Mouse (Mus musculus) heart, embryonic 12.5 days (tissue): ENCODE results near the gene Tcf25. TPM values are rescaled to one million over a fixed set of nuclear protein-coding genes. Genes with fewer than 3 reads are reported as not detected.
"Not testable (repeated sequence)": the region's sequence is repeated elsewhere in the genome, so short reads cannot be mapped to it uniquely, and the experiment has no call there.

Experiments
- ATAC-seq: fragments of 200-750 bp; cut with Nextera tagmentation; 2 replicates; pipeline ENCODE4 v1.8.0; 2017; ENCODE audit warnings: moderate TSS enrichment, moderate library complexity; ENCODE audit not compliant: insufficient number of reproducible peaks, low FRiP score
- H3K27ac ChIP-seq: fragments of 300-500 bp; sonication (generic); 2 replicates; pipeline ENCODE4 v1.5.1; 2016; ENCODE audit warnings: mild to moderate bottlenecking, moderate library complexity; ENCODE audit not compliant: poor library complexity, severe bottlenecking
- H3K27me3 ChIP-seq: fragments of 300-500 bp; sonication (generic); replicated peaks from 2 replicates; pipeline ENCODE4 v1.6.1; 2016; ENCODE audit warnings: mild to moderate bottlenecking, moderate library complexity
- H3K36me3 ChIP-seq: fragments of 300-500 bp; sonication (generic); 2 replicates; pipeline ENCODE4 v1.6.1; 2016; ENCODE audit warnings: mild to moderate bottlenecking, moderate library complexity
- H3K4me1 ChIP-seq: fragments of 300-500 bp; sonication (generic); replicated peaks from 2 replicates; pipeline ENCODE4 v1.6.1; 2016; ENCODE audit warnings: mild to moderate bottlenecking
- H3K4me2 ChIP-seq: fragments of 300-500 bp; sonication (generic); 2 replicates; pipeline ENCODE4 v1.6.1; 2016; ENCODE audit warnings: mild to moderate bottlenecking, moderate library complexity
- H3K4me3 ChIP-seq: fragments of 300-500 bp; sonication (generic); 2 replicates; pipeline ENCODE4 v1.5.1; 2016; ENCODE audit warnings: mild to moderate bottlenecking
- H3K9ac ChIP-seq: fragments of 300-500 bp; sonication (generic); 2 replicates; pipeline ENCODE4 v1.6.1; 2016; ENCODE audit warnings: mild to moderate bottlenecking, moderate library complexity
- H3K9me3 ChIP-seq: fragments of 300-500 bp; sonication (generic); replicated peaks from 2 replicates; pipeline ENCODE4 v1.6.1; 2016; ENCODE audit warnings: mild to moderate bottlenecking, moderate library complexity
- WGBS: fragments of 180-500 bp; shearing (Covaris S2); methylation state at CpG from one replicate; pipeline ENCODE4 v1.1.7; 2016; 5-methylcytosine and 5-hydroxymethylcytosine counted together
- polyA plus RNA-seq: library from polyadenylated mRNA; unstranded; fragments of >200 nt; fragmentation: Nextera tagmentation; extraction: Ambion mirVana; gene quantifications from 2 replicates; pipeline ENCODE4 v1.2.1, GENCODE M21; 2016

The Tcf25 gene
- polyA plus RNA-seq, 1 experiment from 2014 or later, result 172 TPM

GRCm38 (mm10) chr8:123411246-123411645, 37.7 kb downstream of the Tcf25 start, which contains the start of gene Tubb3:
TSS of gene Tubb3 (plus strand) at chr8:123411424.
- peak within 1 kb of the TSS; percentile 65 for H3K4me2 ChIP-seq
- H3K4me3 ChIP-seq, result peak within 1 kb of the TSS; percentile 44
- H3K4me1 ChIP-seq, result peaks cover 51% of the 10 kb centered on the region
- no peaks in the 10 kb centered on the region for H3K9me3 ChIP-seq
- WGBS, result under 1% methylated on average over 29 of the region's 29 CpGs
- peaks cover 55% of the 10 kb centered on the region for H3K27me3 ChIP-seq
- no peak within 1 kb of the TSS; the same call in 1 of the 2 replicates for H3K27ac ChIP-seq
- peak within 1 kb of the TSS; percentile 35; the same call in 1 of the 2 replicates for H3K9ac ChIP-seq
- H3K36me3 ChIP-seq, result no peaks in the 10 kb centered on the region
- ATAC-seq, result peak; percentile 54; the same call in 1 of the 2 replicates

GRCm38 (mm10) chr8:123411781-123412327, 38.3 kb downstream of the Tcf25 start:
- Histone ChIP-seq H3K27ac (no peak overlapping the region), H3K27me3 (peaks cover 55% of the 10 kb centered on the region)
- WGBS, result 9% methylated on average over 16 of the region's 16 CpGs

GRCm38 (mm10) chr8:123412560-123413170, 39.1 kb downstream of the Tcf25 start:
- Histone ChIP-seq H3K27me3 (peaks cover 52% of the 10 kb centered on the region), H3K4me2 (peak overlapping the region; percentile 27), H3K9ac (no peak overlapping the region), H3K27ac (no peak overlapping the region), H3K9me3 (no peaks in the 10 kb centered on the region), H3K36me3 (no peaks in the 10 kb centered on the region), H3K4me1 (peaks cover 46% of the 10 kb centered on the region), H3K4me3 (0 out of 2 replicates have a peak overlapping the region, but pooled peaks have one; percentile 44)
- WGBS, result 2% methylated on average over 12 of the region's 12 CpGs
- ATAC-seq, result no peak

More at GRCm38 (mm10) chr8:123411781-123412327, 38.3 kb downstream of the Tcf25 start:
- Histone ChIP-seq H3K4me1 (peaks cover 51% of the 10 kb centered on the region), H3K9ac (peak overlapping the region; percentile 35; the same call in 1 of the 2 replicates), H3K9me3 (no peaks in the 10 kb centered on the region), H3K4me3 (peak overlapping the region; percentile 44), H3K4me2 (peak overlapping the region; percentile 65), H3K36me3 (no peaks in the 10 kb centered on the region)
- ATAC-seq, result no peak

- no peak for ATAC-seq
- Histone ChIP-seq H3K27me3 (peaks cover 45% of the 10 kb centered on the region), H3K36me3 (no peaks in the 10 kb centered on the region), H3K9ac (no peak overlapping the region), H3K9me3 (no peaks in the 10 kb centered on the region), H3K4me2 (no peak overlapping the region), H3K4me3 (no peak overlapping the region), H3K4me1 (peaks cover 32% of the 10 kb centered on the region), H3K27ac (no peak overlapping the region)
- WGBS, result 7% methylated on average over 9 of the region's 9 CpGs
Measured at GRCm38 (mm10) chr8:123414255-123414654, 40.7 kb downstream of the Tcf25 start.

DNA sequence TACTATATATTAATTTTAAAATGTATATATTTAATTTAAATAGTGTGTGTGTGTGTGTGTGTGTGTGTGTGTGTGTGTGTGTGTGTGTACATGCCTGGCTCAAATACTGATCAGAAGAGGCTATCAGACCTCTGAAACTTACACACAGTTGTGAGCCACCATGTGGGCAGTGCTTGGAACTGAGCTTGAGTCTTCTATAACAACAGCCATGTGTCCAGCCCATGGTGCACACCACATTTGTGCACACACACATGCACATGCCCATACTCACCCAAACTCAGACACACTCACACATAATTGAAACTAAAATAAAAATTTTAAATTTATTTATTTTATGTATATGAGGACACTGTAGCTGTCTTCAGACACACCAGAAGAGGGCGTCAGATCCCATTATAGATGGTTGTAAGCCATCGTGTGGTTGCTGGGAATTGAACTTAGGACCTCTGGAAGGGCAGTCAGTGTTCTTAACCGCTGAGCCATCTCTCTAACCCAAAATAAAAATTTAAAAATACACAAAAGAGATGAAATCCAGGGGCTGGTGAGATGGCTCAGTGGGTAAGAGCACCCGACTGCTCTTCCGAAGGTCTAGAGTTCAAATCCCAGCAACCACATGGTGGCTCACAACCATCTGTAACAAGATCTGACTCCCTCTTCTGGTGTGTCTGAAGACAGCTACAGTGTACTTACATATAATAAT, 41.6 kb downstream of the Tcf25 start:
- not testable (repeated sequence) for H3K36me3 ChIP-seq, H3K27ac ChIP-seq, H3K4me3 ChIP-seq, H3K9ac ChIP-seq, ATAC-seq, H3K4me2 ChIP-seq, H3K9me3 ChIP-seq
- 78% methylated on average over 5 of the region's 5 CpGs for WGBS
- peaks cover 45% of the 10 kb centered on the region for H3K27me3 ChIP-seq
- H3K4me1 ChIP-seq, result peaks cover 23% of the 10 kb centered on the region

DNA sequence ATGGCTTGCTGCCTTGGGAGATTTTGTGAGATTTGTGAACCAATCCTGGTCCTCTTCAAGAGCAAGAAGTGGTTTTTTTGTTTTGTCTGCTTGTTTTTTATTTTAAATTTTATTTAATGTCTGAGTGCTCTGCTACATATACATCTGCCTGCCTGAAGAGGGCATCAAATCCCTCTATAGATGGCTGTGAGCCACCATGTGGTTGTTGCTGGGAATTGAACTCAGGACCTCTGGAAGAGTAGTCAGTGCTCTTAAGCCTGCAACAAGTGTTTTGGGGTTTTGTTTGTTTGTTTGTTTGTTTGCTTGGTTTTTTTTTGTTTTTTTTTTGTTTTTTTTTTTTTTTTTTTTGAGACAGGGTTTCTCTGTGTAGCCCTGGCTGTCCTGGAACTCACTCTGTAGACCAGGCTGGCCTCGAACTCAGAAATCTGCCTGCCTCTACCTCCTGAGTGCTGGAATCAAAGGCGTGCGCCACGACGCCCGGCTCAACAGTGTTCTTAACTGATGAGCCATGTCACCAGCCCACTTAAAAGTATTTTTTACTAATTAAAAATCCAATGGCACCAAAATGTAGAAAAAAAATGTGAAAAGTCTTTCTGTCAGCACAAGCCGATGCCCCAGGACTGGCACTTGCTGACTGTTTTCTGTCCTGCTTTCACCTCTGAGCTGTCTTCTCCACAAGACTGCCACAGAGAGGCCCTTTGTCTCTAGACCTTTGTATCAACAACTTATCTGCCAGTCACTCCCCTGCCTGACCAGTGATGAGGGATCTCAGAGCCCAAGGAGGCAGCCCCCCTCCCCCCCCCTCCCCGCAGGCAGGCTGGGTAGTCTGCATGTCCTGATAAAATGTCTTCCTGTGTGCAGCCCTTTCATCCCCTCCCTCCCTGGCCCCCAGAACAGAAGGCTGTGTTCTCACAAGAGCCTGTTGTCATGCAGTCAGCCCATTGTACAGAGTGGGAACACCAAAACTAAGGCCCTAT, 42.7 kb downstream of the Tcf25 start:
- WGBS, result 48% methylated on average over 8 of the region's 8 CpGs
- Histone ChIP-seq H3K4me3 (no peak overlapping the region), H3K36me3 (no peaks in the 10 kb centered on the region), H3K9ac (no peak overlapping the region), H3K27ac (no peak overlapping the region), H3K4me1 (peaks cover 12% of the 10 kb centered on the region), H3K9me3 (no peaks in the 10 kb centered on the region), H3K4me2 (no peak overlapping the region), H3K27me3 (peaks cover 45% of the 10 kb centered on the region)
- ATAC-seq, result peak; percentile 46; the same call in 1 of the 2 replicates

- H3K27me3 ChIP-seq, result peaks cover 41% of the 10 kb centered on the region
- no peaks in the 10 kb centered on the region for H3K9me3 ChIP-seq
- H3K36me3 ChIP-seq, result no peaks in the 10 kb centered on the region
- no peak overlapping the region for H3K4me2 ChIP-seq
- H3K4me3 ChIP-seq, result no peak overlapping the region
- 66% methylated on average over 8 of the region's 8 CpGs for WGBS
- 0 out of 2 replicates have a peak, but pooled peaks have one; percentile 26 for ATAC-seq
- H3K27ac ChIP-seq, result no peak overlapping the region
- no peak overlapping the region for H3K9ac ChIP-seq
- H3K4me1 ChIP-seq, result peaks cover 6% of the 10 kb centered on the region
Measured at GRCm38 (mm10) chr8:123416944-123417555, 43.5 kb downstream of the Tcf25 start.

DNA sequence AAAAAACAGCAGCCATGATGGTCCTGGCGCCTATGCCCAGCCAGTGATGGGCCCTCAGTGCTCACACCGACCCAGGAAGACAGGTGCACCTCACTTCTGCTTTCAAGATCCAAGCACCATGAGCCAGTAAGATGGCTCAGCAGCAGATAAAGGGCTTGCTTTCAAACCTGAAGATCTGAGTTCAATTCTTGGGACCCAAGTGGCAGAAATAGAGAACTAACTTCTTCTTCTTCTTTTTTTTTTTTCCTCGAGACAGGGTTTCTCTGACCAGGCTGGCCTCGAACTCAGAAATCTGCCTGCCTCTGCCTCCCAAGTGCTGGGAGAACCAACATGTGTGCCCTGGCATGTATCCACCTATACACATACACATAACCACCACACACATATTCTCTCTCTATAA, 46.2 kb downstream of the Tcf25 start:
- Histone ChIP-seq H3K4me3 (no peak overlapping the region), H3K27me3 (peaks cover 16% of the 10 kb centered on the region), H3K4me2 (no peak overlapping the region), H3K36me3 (no peaks in the 10 kb centered on the region), H3K9me3 (no peaks in the 10 kb centered on the region), H3K9ac (no peak overlapping the region), H3K4me1 (peaks cover 9% of the 10 kb centered on the region; the same call in 1 of the 2 replicates), H3K27ac (no peak overlapping the region)
- 69% methylated on average over 4 of the region's 4 CpGs for WGBS
- no peak for ATAC-seq

- no peak overlapping the region for H3K4me2 ChIP-seq
- H3K36me3 ChIP-seq, result no peaks in the 10 kb centered on the region
- no peaks in the 10 kb centered on the region for H3K9me3 ChIP-seq
- 92% methylated on average over 34 of the region's 34 CpGs for whole genome bisulfite sequencing
- no peak overlapping the region for H3K9ac ChIP-seq
- ATAC-seq, result no peak
- H3K4me3 ChIP-seq, result no peak overlapping the region
- H3K27me3 ChIP-seq, result peaks cover 16% of the 10 kb centered on the region
- H3K4me1 ChIP-seq, result peaks cover 9% of the 10 kb centered on the region; the same call in 1 of the 2 replicates
- H3K27ac ChIP-seq, result no peak overlapping the region
Measured at GRCm38 (mm10) chr8:123420525-123421281, 47.1 kb downstream of the Tcf25 start.
